Mouse (Mus musculus) neural tube, embryonic 12.5 days (tissue): ENCODE data around the gene Lrrc41. TPM values are rescaled to one million over a fixed set of nuclear protein-coding genes. Genes with fewer than 3 reads are reported as not detected.

ENCODE experiments used
- ATAC-seq: fragments of 200-750 bp; cut with Nextera tagmentation; 2 replicates; pipeline ENCODE4 v1.8.0; 2017; ENCODE audit warnings: low read depth, mild to moderate bottlenecking, moderate TSS enrichment, moderate library complexity; ENCODE audit not compliant: low FRiP score
- H3K27ac ChIP-seq: fragments of 300-500 bp; sonication (generic); 2 replicates; pipeline ENCODE4 v1.5.1; 2016
- H3K27me3 ChIP-seq: fragments of 300-500 bp; sonication (generic); replicated peaks from 2 replicates; pipeline ENCODE4 v1.6.1; 2016; ENCODE audit warnings: mild to moderate bottlenecking
- H3K36me3 ChIP-seq: fragments of 300-500 bp; sonication (generic); 2 replicates; pipeline ENCODE4 v1.6.1; 2016; ENCODE audit warnings: mild to moderate bottlenecking
- H3K4me1 ChIP-seq: fragments of 300-500 bp; sonication (generic); 2 replicates; pipeline ENCODE4 v1.6.1; 2016
- H3K4me2 ChIP-seq: fragments of 300-500 bp; sonication (generic); replicated peaks from 2 replicates; pipeline ENCODE4 v1.6.1; 2016; ENCODE audit warnings: mild to moderate bottlenecking
- H3K4me3 ChIP-seq: fragments of 300-500 bp; sonication (generic); 2 replicates; pipeline ENCODE4 v1.5.1; 2016
- H3K9ac ChIP-seq: fragments of 300-500 bp; sonication (generic); 2 replicates; pipeline ENCODE4 v1.6.1; 2016; ENCODE audit warnings: mild to moderate bottlenecking
- H3K9me3 ChIP-seq: fragments of 300-500 bp; sonication (generic); 2 replicates; pipeline ENCODE4 v1.6.1; 2016; ENCODE audit warnings: mild to moderate bottlenecking
- WGBS: fragments of 180-500 bp; shearing (Covaris S2); methylation state at CpG from one replicate; pipeline ENCODE4 v1.1.7; 2016; 5-methylcytosine and 5-hydroxymethylcytosine counted together
- polyA plus RNA-seq: library from polyadenylated mRNA; unstranded; fragments of >200 nt; fragmentation: Nextera tagmentation; extraction: Ambion mirVana; gene quantifications from 2 replicates; pipeline ENCODE4 v1.2.1, GENCODE M21; 2016

Gene Lrrc41
- polyA plus RNA-seq, 1 experiment from 2014 or later = 75.0 TPM

DNA sequence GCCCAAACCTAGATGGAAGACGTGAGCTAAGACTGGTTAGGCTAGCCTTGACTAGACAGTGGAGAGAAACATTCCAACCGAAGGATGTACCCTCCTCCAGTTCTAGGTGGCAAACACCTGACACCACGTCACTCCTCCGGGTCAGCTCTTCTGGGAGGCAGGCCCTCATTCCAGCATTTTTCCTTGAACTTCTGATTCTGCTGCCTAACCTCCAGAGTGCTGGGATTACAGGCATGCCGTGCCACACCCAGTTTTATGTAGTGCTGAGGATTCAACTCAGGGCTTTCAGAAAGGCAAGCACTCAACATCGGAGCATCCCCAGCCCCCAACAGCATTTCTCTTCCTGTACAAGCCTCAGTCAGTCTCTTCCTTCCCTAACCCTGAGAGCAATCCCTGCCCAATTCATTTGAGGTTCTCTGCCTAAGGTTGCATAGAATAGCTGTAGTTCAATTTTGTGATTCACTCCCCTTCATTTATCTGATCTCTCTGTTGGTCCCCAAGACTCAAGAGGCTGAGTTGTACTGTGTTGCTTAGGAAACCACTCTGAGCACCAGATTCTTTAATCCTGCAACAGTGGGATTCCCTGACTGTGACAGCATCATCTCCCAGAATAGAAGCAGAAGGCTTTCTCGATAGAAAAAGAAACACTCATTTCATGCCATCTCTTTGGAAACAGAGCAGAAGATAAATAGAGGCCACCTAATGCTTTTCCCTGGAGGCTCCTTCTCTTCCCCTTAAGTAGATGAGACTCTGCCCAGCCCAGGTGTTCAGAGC lies 65.9 kb downstream of the Lrrc41 start:
- Histone ChIP-seq H3K27me3 (peaks cover 15% of the 10 kb centered on the region), H3K4me2 (no peak overlapping the region), H3K9ac (no peak overlapping the region), H3K36me3 (no peaks in the 10 kb centered on the region), H3K27ac (no peak overlapping the region), H3K4me1 (peaks cover 12% of the 10 kb centered on the region; the same call in 1 of the 2 replicates), H3K4me3 (no peak overlapping the region), H3K9me3 (no peaks in the 10 kb centered on the region)
- 85% methylated on average over 7 of the region's 7 CpGs for WGBS
- ATAC-seq = no peak

DNA sequence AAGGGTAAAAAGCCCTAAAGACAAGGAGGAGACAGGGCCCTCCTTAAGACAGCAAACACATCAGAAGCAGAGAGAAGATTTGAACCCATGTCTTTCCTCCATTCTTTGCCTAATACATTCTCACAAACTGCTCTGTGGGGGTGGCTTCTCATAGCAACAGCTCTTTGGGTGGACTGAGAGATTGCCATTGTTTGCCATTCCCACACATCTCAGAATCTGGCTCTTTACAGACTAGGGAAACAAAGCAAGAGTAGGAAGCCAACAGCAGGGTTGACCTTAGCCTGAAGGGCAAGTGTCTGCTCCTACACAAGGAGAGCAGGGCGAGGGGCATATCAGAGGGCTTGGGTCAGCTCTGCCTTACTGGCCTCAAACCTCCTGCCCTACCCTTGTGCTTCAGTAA lies 66.7 kb downstream of the Lrrc41 start:
- Histone ChIP-seq H3K9me3 (no peaks in the 10 kb centered on the region), H3K4me2 (no peak overlapping the region), H3K36me3 (no peaks in the 10 kb centered on the region), H3K9ac (no peak overlapping the region), H3K4me1 (peaks cover 12% of the 10 kb centered on the region; the same call in 1 of the 2 replicates), H3K27me3 (peaks cover 15% of the 10 kb centered on the region), H3K4me3 (no peak overlapping the region), H3K27ac (no peak overlapping the region)
- WGBS = 66% methylated on average over 1 of the region's 1 CpGs
- no peak for ATAC-seq

DNA sequence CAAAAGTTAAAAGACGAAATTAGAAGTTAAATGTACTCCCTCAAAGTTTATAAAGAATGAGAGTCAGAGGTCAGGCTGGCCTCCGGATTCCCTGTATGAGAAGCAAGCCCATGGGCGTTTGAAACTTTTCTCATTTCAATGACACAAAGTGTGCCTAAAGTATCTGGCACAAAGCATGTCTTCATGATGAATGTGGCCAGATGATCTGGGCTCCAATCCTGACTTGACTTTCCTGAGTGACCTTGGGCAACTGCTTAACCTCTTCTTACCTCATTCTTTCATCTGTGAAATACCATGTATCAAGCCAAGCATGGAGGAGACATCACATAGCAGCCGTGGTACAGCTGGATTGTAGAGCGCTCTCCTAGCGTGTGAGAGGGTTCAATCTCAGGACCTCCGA lies 67.2 kb downstream of the Lrrc41 start:
- Histone ChIP-seq H3K27ac (no peak overlapping the region), H3K36me3 (no peaks in the 10 kb centered on the region), H3K9me3 (no peaks in the 10 kb centered on the region), H3K4me1 (peaks cover 12% of the 10 kb centered on the region; the same call in 1 of the 2 replicates), H3K9ac (no peak overlapping the region), H3K4me3 (no peak overlapping the region), H3K4me2 (no peak overlapping the region), H3K27me3 (peaks cover 15% of the 10 kb centered on the region)
- WGBS = 68% methylated on average over 7 of the region's 7 CpGs
- ATAC-seq = no peak

DNA sequence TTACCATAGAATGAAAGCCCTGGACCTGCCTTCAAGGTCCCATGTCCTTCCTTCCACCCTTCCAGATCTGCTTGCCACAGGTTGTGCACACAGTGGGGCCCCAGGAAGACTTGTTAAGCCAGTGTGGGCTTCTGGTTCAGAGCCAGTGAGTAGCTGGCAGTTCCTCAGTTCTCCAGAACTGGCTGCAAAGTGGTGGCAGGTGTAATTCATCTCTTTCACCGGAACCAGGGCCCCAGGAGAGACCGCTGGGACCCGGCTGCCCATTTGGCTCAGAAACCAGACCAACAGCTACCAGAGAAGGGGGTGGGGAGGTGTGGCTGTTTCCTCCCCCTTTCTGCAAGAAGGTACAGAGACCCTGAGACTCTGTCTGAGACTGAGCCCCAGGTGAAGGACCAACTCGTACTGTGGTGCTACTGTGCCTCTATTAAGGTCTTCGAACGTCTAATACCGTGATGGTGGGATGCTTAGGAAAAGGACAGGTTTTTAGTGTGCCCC lies 68.3 kb downstream of the Lrrc41 start:
- Histone ChIP-seq H3K36me3 (no peaks in the 10 kb centered on the region), H3K4me2 (peak overlapping the region; percentile 93), H3K27ac (no peak overlapping the region), H3K9me3 (no peaks in the 10 kb centered on the region), H3K4me1 (peaks cover 12% of the 10 kb centered on the region; the same call in 1 of the 2 replicates), H3K9ac (no peak overlapping the region), H3K4me3 (no peak overlapping the region), H3K27me3 (peaks cover 15% of the 10 kb centered on the region)
- WGBS = 10% methylated on average over 7 of the region's 7 CpGs
- no peak for ATAC-seq

DNA sequence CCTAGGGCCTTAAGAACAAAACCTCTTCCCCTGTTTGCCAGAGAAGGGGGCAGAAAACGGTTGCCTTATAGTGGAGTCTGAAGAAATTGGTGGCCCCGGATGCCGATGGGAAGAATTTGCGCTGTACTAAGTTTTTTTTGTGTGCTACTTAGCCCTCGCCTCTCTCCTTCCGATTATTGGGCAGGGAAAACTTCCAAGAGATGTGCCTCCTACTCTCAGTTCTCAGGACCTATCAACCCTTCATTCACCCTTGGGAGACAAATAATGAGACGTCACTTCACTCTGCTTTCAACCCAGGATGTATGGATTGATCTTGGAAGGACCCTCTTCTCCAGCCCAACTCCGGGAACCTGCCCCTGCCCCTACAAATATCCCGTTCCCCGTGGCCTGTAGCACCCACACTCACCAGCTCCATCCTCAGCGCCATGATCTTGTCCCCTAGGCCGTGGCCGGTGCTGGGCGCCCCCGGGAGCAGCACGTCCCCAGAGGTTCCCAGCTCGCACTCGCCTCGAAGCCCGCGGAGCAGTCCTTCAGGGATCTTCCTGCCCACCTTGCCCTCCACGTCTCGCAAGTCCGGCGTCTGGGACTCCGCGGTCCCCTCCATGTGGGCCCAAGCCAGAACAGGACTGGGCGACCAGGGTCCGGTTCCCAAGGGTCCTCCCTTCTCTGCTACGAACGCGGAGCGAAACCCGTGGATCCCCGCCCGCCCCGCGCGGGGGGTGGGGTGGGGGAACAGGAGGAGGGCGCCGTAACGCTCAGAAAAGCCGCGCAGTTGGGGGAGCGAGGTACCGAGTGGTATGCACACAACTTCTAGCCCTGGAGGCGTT lies 69.0 kb downstream of the Lrrc41 start:
- peaks cover 15% of the 10 kb centered on the region for H3K27me3 ChIP-seq
- H3K27ac ChIP-seq = no peak overlapping the region
- no peaks in the 10 kb centered on the region for H3K9me3 ChIP-seq
- peak; percentile 69; the same call in 1 of the 2 replicates for ATAC-seq
- under 1% methylated on average over 46 of the region's 47 CpGs for WGBS
- peak overlapping the region; percentile 67 for H3K9ac ChIP-seq
- H3K4me2 ChIP-seq = peak overlapping the region; percentile 93
- peak overlapping the region; percentile 60 for H3K4me3 ChIP-seq
- no peaks in the 10 kb centered on the region for H3K36me3 ChIP-seq
- peaks cover 12% of the 10 kb centered on the region; the same call in 1 of the 2 replicates for H3K4me1 ChIP-seq

Other genes with a start within 250 kb of the Lrrc41 start
- gene Mob3c, start 247.2 kb upstream of the Lrrc41 start, polyA plus RNA-seq = 6.2 TPM in 2 replicates
- 24.8 and 26.4 TPM in 2 replicates for gene Mknk1, start 236.1 kb upstream of the Lrrc41 start, polyA plus RNA-seq
- gene Kncn, start 190.9 kb upstream of the Lrrc41 start, polyA plus RNA-seq = not detected in 2 replicates
- gene 6430628N08Rik, start 184.6 kb upstream of the Lrrc41 start, polyA plus RNA-seq = not detected in 2 replicates
- 1.6 and 2.4 TPM in 2 replicates for gene Dmbx1, start 135.3 kb upstream of the Lrrc41 start, polyA plus RNA-seq
- 4.8 and 5.8 TPM in 2 replicates for gene Faah, start 57.3 kb upstream of the Lrrc41 start, polyA plus RNA-seq
- gene Nsun4, start 21.4 kb upstream of the Lrrc41 start, polyA plus RNA-seq = 16.2 and 19.7 TPM in 2 replicates
- 378 and 393 TPM in 2 replicates for gene Uqcrh, start 198 bp upstream of the Lrrc41 start, polyA plus RNA-seq
- 26.9 and 29.4 TPM in 2 replicates for gene Rad54l, start 48.4 kb downstream of the Lrrc41 start, polyA plus RNA-seq
- 60.8 and 68.4 TPM in 2 replicates for gene Pomgnt1, start 48.6 kb downstream of the Lrrc41 start, polyA plus RNA-seq
- 1.6 and 1.7 TPM in 2 replicates for gene Lurap1, start 76.1 kb downstream of the Lrrc41 start, polyA plus RNA-seq
- 0.09 TPM in 1 of 2 replicates, not detected in the other for gene Tspan1, start 92.3 kb downstream of the Lrrc41 start, polyA plus RNA-seq
- not detected in 2 replicates for gene 1700042G07Rik, start 98.1 kb downstream of the Lrrc41 start, polyA plus RNA-seq
- not detected in 2 replicates for gene Gm49337, start 98.1 kb downstream of the Lrrc41 start, polyA plus RNA-seq
- 84.6 and 92.7 TPM in 2 replicates for gene Pik3r3, start 146.3 kb downstream of the Lrrc41 start, polyA plus RNA-seq